Mouse (Mus musculus): Measurements from ENCODE around the gene Medag. TPM values are rescaled to one million over a fixed set of nuclear protein-coding genes. Genes with fewer than 3 reads are reported as not detected.

Medag gene
- polyA plus RNA-seq, 1 experiment: 0.76 TPM

- 85% methylated on average over 7 of the region's 7 CpGs for WGBS
- TF ChIP-seq POLR2A (IDR thresholded peaks at IDR 0.05; ENCODE audit: low read depth, low read length) (no peak), CTCF (IDR thresholded peaks at IDR 0.05; ENCODE audit: extremely low read depth, insufficient read length, insufficient replicate concordance, low read depth, low read length) (no peak)
- Histone ChIP-seq H3K36me3 (ENCODE audit: control insufficient read depth, insufficient read depth, low read length) (no peaks in the 10 kb centered on the region), H3K27ac (ENCODE audit: insufficient read depth, low read depth, low read length) (no peak overlapping the region), H3K4me1 (ENCODE audit: control insufficient read depth, insufficient read depth, insufficient read length, low read length) (no peaks in the 10 kb centered on the region; the same call in 1 of the 2 replicates), H3K27me3 (ENCODE audit: control insufficient read depth, insufficient read depth, low read length) (no peaks in the 10 kb centered on the region), H3K4me3 (ENCODE audit: low read depth, low read length) (no peak overlapping the region)
These were observed 26.2 kb upstream of the Medag start for GRCm38 (mm10) chr5:149385228-149385961.

- Histone ChIP-seq H3K4me3 (ENCODE audit: low read depth, low read length) (no peak overlapping the region), H3K4me1 (ENCODE audit: control insufficient read depth, insufficient read depth, insufficient read length, low read length) (no peaks in the 10 kb centered on the region; the same call in 1 of the 2 replicates), H3K27me3 (ENCODE audit: control insufficient read depth, insufficient read depth, low read length) (no peaks in the 10 kb centered on the region), H3K36me3 (ENCODE audit: control insufficient read depth, insufficient read depth, low read length) (no peaks in the 10 kb centered on the region), H3K27ac (ENCODE audit: insufficient read depth, low read depth, low read length) (no peak overlapping the region)
- TF ChIP-seq CTCF (IDR thresholded peaks at IDR 0.05; ENCODE audit: extremely low read depth, insufficient read length, insufficient replicate concordance, low read depth, low read length) (no peak), POLR2A (IDR thresholded peaks at IDR 0.05; ENCODE audit: low read depth, low read length) (no peak)
- WGBS: 63% methylated on average over 5 of the region's 5 CpGs
These were observed 25.2 kb upstream of the Medag start for GRCm38 (mm10) chr5:149386294-149386850.

DNA sequence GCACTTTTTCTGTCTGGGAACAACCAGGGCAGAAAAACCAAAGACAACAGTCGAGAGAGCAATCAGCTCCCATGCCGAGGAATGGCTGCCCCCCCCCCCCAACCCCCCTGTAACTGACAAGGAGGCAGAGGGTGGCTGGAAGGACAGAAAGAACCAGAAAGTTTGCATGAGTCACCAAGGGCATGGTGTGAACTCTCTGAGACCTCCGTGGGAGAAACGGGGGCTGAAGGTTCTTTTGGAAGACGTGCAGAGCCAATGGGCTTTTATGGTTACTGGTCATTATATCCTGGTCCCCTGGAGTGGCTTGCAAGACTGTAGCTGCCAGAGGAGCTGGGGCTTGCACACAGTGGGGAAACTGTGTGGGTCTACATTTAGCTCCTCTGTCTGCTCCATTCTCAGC lies 22.6 kb upstream of the Medag start:
- Histone ChIP-seq H3K4me3 (ENCODE audit: low read depth, low read length) (no peak overlapping the region), H3K27ac (ENCODE audit: insufficient read depth, low read depth, low read length) (0 out of 2 replicates have a peak overlapping the region, but pooled peaks have one; percentile 23), H3K4me1 (ENCODE audit: control insufficient read depth, insufficient read depth, insufficient read length, low read length) (no peaks in the 10 kb centered on the region), H3K36me3 (ENCODE audit: control insufficient read depth, insufficient read depth, low read length) (no peaks in the 10 kb centered on the region), H3K27me3 (ENCODE audit: control insufficient read depth, insufficient read depth, low read length) (no peaks in the 10 kb centered on the region)
- WGBS: 64% methylated on average over 5 of the region's 5 CpGs
- no peak for TF ChIP-seq CTCF (IDR thresholded peaks at IDR 0.05; ENCODE audit: extremely low read depth, insufficient read length, insufficient replicate concordance, low read depth, low read length)
- TF ChIP-seq POLR2A (IDR thresholded peaks at IDR 0.05; ENCODE audit: low read depth, low read length): no peak

DNA sequence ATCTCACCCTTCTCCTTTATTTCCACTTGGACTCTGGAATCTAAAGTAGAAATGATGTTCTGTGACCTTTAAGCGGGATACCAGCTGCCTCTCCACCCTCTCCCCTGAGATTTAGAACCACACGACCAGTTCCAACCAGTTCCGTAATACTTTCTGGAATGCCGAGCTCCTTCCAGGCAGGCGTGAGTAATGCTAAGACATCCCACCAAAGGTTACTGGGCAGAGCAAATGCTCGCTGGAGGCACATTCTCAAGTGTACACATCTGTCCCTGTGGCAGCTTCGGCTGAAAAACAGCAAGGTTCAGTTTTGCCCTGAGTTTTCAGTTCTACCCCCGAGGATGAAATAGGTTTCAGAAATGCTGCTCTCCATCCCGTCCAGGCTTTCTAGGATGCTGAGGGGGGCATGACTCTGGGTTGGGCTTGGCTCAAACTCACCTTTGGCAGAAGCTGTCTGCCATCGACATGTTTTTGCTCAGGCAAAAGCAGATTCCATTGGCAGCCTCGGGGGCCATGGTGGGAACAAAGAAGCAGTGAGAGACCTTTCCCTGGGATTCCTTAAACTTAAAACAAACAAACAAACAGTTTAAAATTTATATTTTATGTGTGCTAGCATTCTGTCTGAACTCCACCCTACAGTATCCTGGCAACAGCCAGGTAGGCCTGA lies 21.9 kb upstream of the Medag start:
- no peaks in the 10 kb centered on the region for H3K4me1 ChIP-seq (ENCODE audit: control insufficient read depth, insufficient read depth, insufficient read length, low read length)
- H3K27me3 ChIP-seq (ENCODE audit: control insufficient read depth, insufficient read depth, low read length): no peaks in the 10 kb centered on the region
- no peak for TF ChIP-seq CTCF (IDR thresholded peaks at IDR 0.05; ENCODE audit: extremely low read depth, insufficient read length, insufficient replicate concordance, low read depth, low read length)
- TF ChIP-seq POLR2A (IDR thresholded peaks at IDR 0.05; ENCODE audit: low read depth, low read length): no peak
- no peaks in the 10 kb centered on the region for H3K36me3 ChIP-seq (ENCODE audit: control insufficient read depth, insufficient read depth, low read length)
- no peak overlapping the region for H3K4me3 ChIP-seq (ENCODE audit: low read depth, low read length)
- peak overlapping the region; percentile 46 for H3K27ac ChIP-seq (ENCODE audit: insufficient read depth, low read depth, low read length)
- WGBS: 61% methylated on average over 11 of the region's 11 CpGs

DNA sequence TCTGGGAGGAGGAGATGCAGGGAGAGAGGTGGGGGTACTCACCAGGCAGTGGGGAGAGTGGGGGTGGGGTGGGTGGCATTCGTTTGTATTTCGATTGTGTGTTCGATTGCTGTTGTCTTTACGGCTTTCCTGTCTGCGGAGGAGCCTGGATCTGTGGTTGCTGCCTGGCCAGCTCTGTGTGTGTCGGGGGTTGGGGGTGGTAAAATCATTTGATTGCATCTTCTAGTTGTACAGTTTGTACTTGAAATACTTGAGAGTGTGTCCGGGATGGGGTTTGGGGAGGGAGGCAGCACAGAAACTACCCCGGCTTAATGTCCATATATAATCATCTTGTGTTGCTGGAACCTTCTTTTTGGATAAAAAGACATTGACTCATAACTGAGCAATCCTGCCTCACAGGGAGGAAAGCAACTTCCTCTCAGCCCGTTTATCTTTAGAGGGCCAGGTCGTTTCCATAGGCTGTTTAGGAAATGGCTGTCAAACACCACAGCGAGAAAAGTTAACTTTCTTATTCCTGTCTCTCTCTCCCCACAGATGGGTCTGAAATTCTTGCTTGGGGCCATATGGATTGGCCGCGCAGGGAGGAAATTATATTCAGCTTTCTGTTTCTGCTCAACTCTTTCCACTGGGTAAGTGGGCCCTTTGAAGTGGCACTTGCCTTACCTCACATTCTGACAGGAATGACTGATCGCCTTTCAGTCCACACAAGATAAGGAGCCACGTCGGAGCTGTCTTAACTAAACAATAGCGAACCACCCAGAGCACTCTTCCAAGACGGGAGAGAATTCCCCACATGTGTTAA lies 19.8 kb upstream of the Medag start:
- Histone ChIP-seq H3K4me3 (ENCODE audit: low read depth, low read length) (no peak overlapping the region), H3K4me1 (ENCODE audit: control insufficient read depth, insufficient read depth, insufficient read length, low read length) (no peaks in the 10 kb centered on the region), H3K27ac (ENCODE audit: insufficient read depth, low read depth, low read length) (peak overlapping the region; percentile 43; the same call in 1 of the 2 replicates), H3K36me3 (ENCODE audit: control insufficient read depth, insufficient read depth, low read length) (no peaks in the 10 kb centered on the region), H3K27me3 (ENCODE audit: control insufficient read depth, insufficient read depth, low read length) (no peaks in the 10 kb centered on the region)
- 31% methylated on average over 18 of the region's 18 CpGs for WGBS
- no peak for TF ChIP-seq CTCF (IDR thresholded peaks at IDR 0.05; ENCODE audit: extremely low read depth, insufficient read length, insufficient replicate concordance, low read depth, low read length)
- no peak for TF ChIP-seq POLR2A (IDR thresholded peaks at IDR 0.05; ENCODE audit: low read depth, low read length)

GRCm38 (mm10) chr5:149392420-149392988 lies 19.0 kb upstream of the Medag start:
- Histone ChIP-seq H3K4me1 (ENCODE audit: control insufficient read depth, insufficient read depth, insufficient read length, low read length) (no peaks in the 10 kb centered on the region), H3K27ac (ENCODE audit: insufficient read depth, low read depth, low read length) (peak overlapping the region; percentile 43; the same call in 1 of the 2 replicates), H3K27me3 (ENCODE audit: control insufficient read depth, insufficient read depth, low read length) (no peaks in the 10 kb centered on the region), H3K36me3 (ENCODE audit: control insufficient read depth, insufficient read depth, low read length) (no peaks in the 10 kb centered on the region), H3K4me3 (ENCODE audit: low read depth, low read length) (no peak overlapping the region)
- TF ChIP-seq CTCF (IDR thresholded peaks at IDR 0.05; ENCODE audit: extremely low read depth, insufficient read length, insufficient replicate concordance, low read depth, low read length) (no peak; the same call in 1 of the 2 replicates), POLR2A (IDR thresholded peaks at IDR 0.05; ENCODE audit: low read depth, low read length) (no peak)
- WGBS: 59% methylated on average over 6 of the region's 6 CpGs

All from small intestine, adult 2 months (tissue).